Mouse (Mus musculus) ES-Bruce4 (cell line): ENCODE data around the gene Gm12169.

Experiments
- CTCF ChIP-seq: IDR thresholded peaks from one replicate; pipeline ENCODE4 v1.8.1; 2011; ENCODE audit warnings: low read depth, low read length
- EP300 ChIP-seq: IDR thresholded peaks from 2 replicates; pipeline ENCODE4 v1.6.1; 2011; ENCODE audit warnings: low read depth, low read length; ENCODE audit not compliant: insufficient read depth

- no peak for TF ChIP-seq CTCF
- no peak for TF ChIP-seq EP300
Observed at GRCm38 (mm10) chr11:46480517-46480916, 43.5 kb upstream of the Gm12169 start.
